Mouse (Mus musculus): Measurements from ENCODE around the gene Ripor2. TPM values are rescaled to one million over a fixed set of nuclear protein-coding genes. Genes with fewer than 3 reads are reported as not detected.

The Ripor2 gene
- 6.5 and 7.0 TPM in 2 replicates for polyA plus RNA-seq (2014; fragmentation: Nextera tagmentation; extraction: Ambion mirVana)

GRCm38 (mm10) chr13:24581833-24582232, at the start of gene Ripor2:
Gene Ripor2, plus strand, starts transcription at chr13:24582189.
- H3K27me3 ChIP-seq (replicated peaks; ENCODE audit: control insufficient read depth, insufficient read depth, low read length): no peaks in the 10 kb centered on the region
- 53% methylated on average over 10 of the region's 10 CpGs for WGBS

DNA sequence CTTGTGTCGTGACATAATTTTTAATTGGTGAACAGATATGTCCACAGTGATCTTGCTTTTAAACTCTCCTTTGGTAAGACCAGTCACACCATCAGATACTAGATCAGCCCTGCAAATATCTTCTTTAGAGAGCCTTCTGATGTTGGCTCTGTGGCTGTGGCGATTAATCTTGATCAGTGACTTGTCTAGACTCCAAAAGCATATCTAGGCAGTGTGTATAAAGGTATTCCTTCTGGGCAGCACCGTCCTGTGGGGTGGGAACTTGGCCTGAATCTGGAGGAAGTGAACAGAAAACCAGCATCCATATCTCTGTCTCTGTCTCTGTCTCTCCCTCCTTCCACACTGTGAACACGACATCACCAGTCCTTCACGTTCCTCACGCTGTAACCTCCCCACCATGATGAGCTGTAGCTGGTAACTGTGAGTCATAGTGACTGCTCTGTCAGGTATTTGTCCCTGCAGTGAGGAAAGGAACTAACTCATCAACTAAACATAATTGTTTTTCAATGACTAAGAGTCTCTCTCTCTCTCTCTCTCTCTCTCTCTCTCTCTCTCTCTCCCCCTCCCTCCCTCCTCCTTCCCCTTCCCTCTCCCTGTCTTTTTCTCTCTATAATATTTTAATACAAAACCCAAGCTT, 45.3 kb upstream of the Ripor2 start:
- DNase-seq (ENCODE audit: low spot score) (no peak), ATAC-seq (ENCODE audit: low read depth) (no peak)
- Histone ChIP-seq H3K4me2 (ENCODE audit: low read depth, low read length) (no peak overlapping the region), H3K9ac (ENCODE audit: low read depth, low read length) (no peak overlapping the region), H3K4me3 (ENCODE audit: low read depth, low read length) (no peak overlapping the region), H3K27ac (replicated peaks; ENCODE audit: low read depth, low read length) (no peak overlapping the region), H3K27me3 (replicated peaks; ENCODE audit: control insufficient read depth, insufficient read depth, low read length) (no peaks in the 10 kb centered on the region), H3K9me3 (ENCODE audit: control insufficient read depth, low read length) (no peaks in the 10 kb centered on the region), H3K4me1 (ENCODE audit: control insufficient read depth, insufficient read depth, low read length) (no peaks in the 10 kb centered on the region), H3K36me3 (ENCODE audit: control insufficient read depth, insufficient read depth, low read length) (no peaks in the 10 kb centered on the region)
- 77% methylated on average over 6 of the region's 6 CpGs for WGBS

More at GRCm38 (mm10) chr13:24581833-24582232, at the start of gene Ripor2:
- Histone ChIP-seq H3K4me1 (ENCODE audit: control insufficient read depth, insufficient read depth, low read length) (peaks cover 2% of the 10 kb centered on the region; the same call in 1 of the 2 replicates), H3K9me3 (ENCODE audit: control insufficient read depth, low read length) (no peaks in the 10 kb centered on the region), H3K36me3 (ENCODE audit: control insufficient read depth, insufficient read depth, low read length) (no peaks in the 10 kb centered on the region), H3K4me2 (ENCODE audit: low read depth, low read length) (no peak within 1 kb of the TSS), H3K9ac (ENCODE audit: low read depth, low read length) (no peak within 1 kb of the TSS), H3K4me3 (ENCODE audit: low read depth, low read length) (no peak within 1 kb of the TSS), H3K27ac (replicated peaks; ENCODE audit: low read depth, low read length) (no peak within 1 kb of the TSS)
- DNase-seq (ENCODE audit: low spot score) (no peak), ATAC-seq (ENCODE audit: low read depth) (no peak; the same call in 1 of the 2 replicates)

DNA sequence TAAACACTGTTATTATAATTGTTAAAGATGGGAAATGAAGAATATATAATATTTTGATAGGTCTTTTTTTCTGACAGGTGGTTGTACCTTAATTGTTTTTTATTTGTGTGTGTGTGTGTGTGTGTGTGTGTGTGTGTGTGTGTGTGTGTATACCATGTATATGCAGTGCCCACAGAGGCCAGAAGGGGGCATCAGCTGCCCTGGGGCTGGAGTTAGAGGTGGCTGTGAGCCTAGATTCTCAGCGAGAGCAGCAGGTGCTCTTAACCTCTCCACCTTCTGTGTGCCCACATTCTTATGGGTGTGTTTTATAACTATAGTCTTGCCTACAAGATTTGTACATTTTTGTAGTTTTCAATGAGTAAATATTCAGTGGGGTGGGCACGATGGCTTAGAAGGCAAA, 44.0 kb upstream of the Ripor2 start:
- H3K4me1 ChIP-seq (ENCODE audit: control insufficient read depth, insufficient read depth, low read length): no peaks in the 10 kb centered on the region
- DNase-seq (ENCODE audit: low spot score) (no peak), ATAC-seq (ENCODE audit: low read depth) (no peak)
- 93% methylated on average over 2 of the region's 2 CpGs for WGBS
- H3K9me3 ChIP-seq (ENCODE audit: control insufficient read depth, low read length): no peaks in the 10 kb centered on the region
- H3K4me2 ChIP-seq (ENCODE audit: low read depth, low read length): no peak overlapping the region
- no peak overlapping the region for H3K4me3 ChIP-seq (ENCODE audit: low read depth, low read length)
- H3K9ac ChIP-seq (ENCODE audit: low read depth, low read length): no peak overlapping the region
- no peaks in the 10 kb centered on the region for H3K27me3 ChIP-seq (replicated peaks; ENCODE audit: control insufficient read depth, insufficient read depth, low read length)
- H3K36me3 ChIP-seq (ENCODE audit: control insufficient read depth, insufficient read depth, low read length): no peaks in the 10 kb centered on the region
- H3K27ac ChIP-seq (replicated peaks; ENCODE audit: low read depth, low read length): no peak overlapping the region

DNA sequence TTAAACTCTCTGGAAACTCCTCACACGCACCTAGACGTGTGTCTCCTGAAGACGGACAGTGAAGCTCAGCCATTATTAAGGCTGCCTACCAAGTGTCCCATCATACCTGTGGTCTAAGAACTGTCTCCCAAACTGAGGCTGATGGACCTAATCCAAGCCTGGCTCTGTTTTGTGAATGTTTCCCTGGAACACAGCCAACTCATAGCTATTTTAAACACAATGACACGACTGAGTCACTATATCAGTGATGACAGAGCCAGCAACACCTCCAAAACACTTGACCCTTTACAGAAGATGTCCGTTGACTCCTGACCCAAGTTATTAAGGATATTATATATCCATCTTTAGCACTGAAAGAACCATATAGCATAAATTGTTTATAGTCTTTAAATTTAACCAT, 43.0 kb upstream of the Ripor2 start:
- no peak for DNase-seq (ENCODE audit: low spot score)
- H3K4me3 ChIP-seq (ENCODE audit: low read depth, low read length): no peak overlapping the region
- H3K27ac ChIP-seq (replicated peaks; ENCODE audit: low read depth, low read length): no peak overlapping the region
- 70% methylated on average over 5 of the region's 5 CpGs for WGBS
- H3K9me3 ChIP-seq (ENCODE audit: control insufficient read depth, low read length): no peaks in the 10 kb centered on the region
- H3K4me2 ChIP-seq (ENCODE audit: low read depth, low read length): no peak overlapping the region
- no peaks in the 10 kb centered on the region for H3K36me3 ChIP-seq (ENCODE audit: control insufficient read depth, insufficient read depth, low read length)
- H3K4me1 ChIP-seq (ENCODE audit: control insufficient read depth, insufficient read depth, low read length): no peaks in the 10 kb centered on the region
- H3K27me3 ChIP-seq (replicated peaks; ENCODE audit: control insufficient read depth, insufficient read depth, low read length): no peaks in the 10 kb centered on the region
- no peak overlapping the region for H3K9ac ChIP-seq (ENCODE audit: low read depth, low read length)
- ATAC-seq (ENCODE audit: low read depth): no peak

GRCm38 (mm10) chr13:24545677-24546076, 36.3 kb upstream of the Ripor2 start:
- Histone ChIP-seq H3K36me3 (ENCODE audit: control insufficient read depth, insufficient read depth, low read length) (no peaks in the 10 kb centered on the region), H3K27ac (replicated peaks; ENCODE audit: low read depth, low read length) (no peak overlapping the region), H3K27me3 (replicated peaks; ENCODE audit: control insufficient read depth, insufficient read depth, low read length) (no peaks in the 10 kb centered on the region), H3K9ac (ENCODE audit: low read depth, low read length) (no peak overlapping the region), H3K9me3 (ENCODE audit: control insufficient read depth, low read length) (no peaks in the 10 kb centered on the region), H3K4me1 (ENCODE audit: control insufficient read depth, insufficient read depth, low read length) (no peaks in the 10 kb centered on the region), H3K4me2 (ENCODE audit: low read depth, low read length) (no peak overlapping the region), H3K4me3 (ENCODE audit: low read depth, low read length) (no peak overlapping the region)
- WGBS: 32% methylated on average over 1 of the region's 1 CpGs
- DNase-seq (ENCODE audit: low spot score) (no peak), ATAC-seq (ENCODE audit: low read depth) (no peak)

GRCm38 (mm10) chr13:24546801-24547459, 35.1 kb upstream of the Ripor2 start:
- ATAC-seq (ENCODE audit: low read depth): no peak
- Histone ChIP-seq H3K27me3 (replicated peaks; ENCODE audit: control insufficient read depth, insufficient read depth, low read length) (no peaks in the 10 kb centered on the region), H3K4me2 (ENCODE audit: low read depth, low read length) (no peak overlapping the region), H3K9me3 (ENCODE audit: control insufficient read depth, low read length) (no peaks in the 10 kb centered on the region), H3K4me1 (ENCODE audit: control insufficient read depth, insufficient read depth, low read length) (no peaks in the 10 kb centered on the region), H3K4me3 (ENCODE audit: low read depth, low read length) (no peak overlapping the region), H3K36me3 (ENCODE audit: control insufficient read depth, insufficient read depth, low read length) (no peaks in the 10 kb centered on the region), H3K27ac (replicated peaks; ENCODE audit: low read depth, low read length) (no peak overlapping the region), H3K9ac (ENCODE audit: low read depth, low read length) (no peak overlapping the region)
- 80% methylated on average over 12 of the region's 12 CpGs for WGBS
- DNase-seq (ENCODE audit: low spot score): no peak

DNA sequence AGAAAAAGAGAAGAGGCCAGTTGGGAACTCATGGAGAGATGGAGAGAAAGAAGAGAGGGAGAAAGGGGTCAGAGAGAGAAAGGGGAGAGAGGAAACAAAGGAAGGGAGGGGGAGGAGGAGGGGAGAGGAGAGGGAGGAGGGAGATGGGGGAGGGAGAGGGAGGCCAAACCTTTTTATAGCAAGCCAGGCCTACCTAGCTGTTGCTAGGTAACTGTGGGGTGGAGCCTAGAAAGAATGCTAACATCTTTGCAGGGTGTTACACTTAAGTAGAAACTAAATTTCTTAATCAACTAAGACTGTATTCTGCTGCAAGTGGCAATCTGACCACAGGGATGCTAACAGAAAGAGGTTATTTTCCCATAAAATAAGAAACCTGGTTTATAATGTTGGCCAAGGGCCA, 33.1 kb upstream of the Ripor2 start:
- no peak for DNase-seq (ENCODE audit: low spot score)
- no peaks in the 10 kb centered on the region for H3K4me1 ChIP-seq (ENCODE audit: control insufficient read depth, insufficient read depth, low read length)
- no peak for ATAC-seq (ENCODE audit: low read depth)
- no peaks in the 10 kb centered on the region for H3K36me3 ChIP-seq (ENCODE audit: control insufficient read depth, insufficient read depth, low read length)
- no peaks in the 10 kb centered on the region for H3K27me3 ChIP-seq (replicated peaks; ENCODE audit: control insufficient read depth, insufficient read depth, low read length)
- H3K9ac ChIP-seq (ENCODE audit: low read depth, low read length): no peak overlapping the region
- no peak overlapping the region for H3K27ac ChIP-seq (replicated peaks; ENCODE audit: low read depth, low read length)
- no peak overlapping the region for H3K4me2 ChIP-seq (ENCODE audit: low read depth, low read length)
- no peaks in the 10 kb centered on the region for H3K9me3 ChIP-seq (ENCODE audit: control insufficient read depth, low read length)
- no peak overlapping the region for H3K4me3 ChIP-seq (ENCODE audit: low read depth, low read length)

GRCm38 (mm10) chr13:24551100-24551931, 30.7 kb upstream of the Ripor2 start:
- no peak overlapping the region for H3K4me3 ChIP-seq (ENCODE audit: low read depth, low read length)
- H3K4me2 ChIP-seq (ENCODE audit: low read depth, low read length): no peak overlapping the region
- H3K9ac ChIP-seq (ENCODE audit: low read depth, low read length): no peak overlapping the region
- WGBS: 62% methylated on average over 14 of the region's 14 CpGs
- H3K4me1 ChIP-seq (ENCODE audit: control insufficient read depth, insufficient read depth, low read length): no peaks in the 10 kb centered on the region
- H3K36me3 ChIP-seq (ENCODE audit: control insufficient read depth, insufficient read depth, low read length): no peaks in the 10 kb centered on the region
- no peaks in the 10 kb centered on the region for H3K9me3 ChIP-seq (ENCODE audit: control insufficient read depth, low read length)
- DNase-seq (ENCODE audit: low spot score): peak; percentile 40
- no peaks in the 10 kb centered on the region for H3K27me3 ChIP-seq (replicated peaks; ENCODE audit: control insufficient read depth, insufficient read depth, low read length)
- no peak overlapping the region for H3K27ac ChIP-seq (replicated peaks; ENCODE audit: low read depth, low read length)
- no peak for ATAC-seq (ENCODE audit: low read depth)
